Mouse (Mus musculus) forebrain, embryonic 12.5 days (tissue): Measurements from ENCODE around the gene Cdk8. TPM values are rescaled to one million over a fixed set of nuclear protein-coding genes. Genes with fewer than 3 reads are reported as not detected.

Experiments
- ATAC-seq: fragments of 200-750 bp; cut with Nextera tagmentation; 2 replicates; pipeline ENCODE4 v1.8.0; 2017; ENCODE audit warnings: moderate TSS enrichment; ENCODE audit not compliant: low FRiP score
- H3K27ac ChIP-seq: fragments of 300-500 bp; sonication (generic); 2 replicates; pipeline ENCODE4 v1.5.1; 2016; ENCODE audit warnings: mild to moderate bottlenecking
- H3K27me3 ChIP-seq: fragments of 300-500 bp; sonication (generic); 2 replicates; pipeline ENCODE4 v1.6.1; 2016; ENCODE audit warnings: mild to moderate bottlenecking
- H3K36me3 ChIP-seq: fragments of 300-500 bp; sonication (generic); replicated peaks from 2 replicates; pipeline ENCODE4 v1.6.1; 2016; ENCODE audit warnings: mild to moderate bottlenecking
- H3K4me1 ChIP-seq: fragments of 300-500 bp; sonication (generic); 2 replicates; pipeline ENCODE4 v1.6.1; 2016
- H3K4me2 ChIP-seq: fragments of 300-500 bp; sonication (generic); 2 replicates; pipeline ENCODE4 v1.6.1; 2016; ENCODE audit warnings: mild to moderate bottlenecking, moderate library complexity
- H3K4me3 ChIP-seq: fragments of 300-500 bp; sonication (generic); replicated peaks from 2 replicates; pipeline ENCODE4 v1.5.1; 2016; ENCODE audit warnings: mild to moderate bottlenecking
- H3K9ac ChIP-seq: fragments of 300-500 bp; sonication (generic); 2 replicates; pipeline ENCODE4 v1.6.1; 2016; ENCODE audit warnings: mild to moderate bottlenecking
- H3K9me3 ChIP-seq: fragments of 300-500 bp; sonication (generic); 2 replicates; pipeline ENCODE4 v1.6.1; 2016
- WGBS: fragments of 180-500 bp; shearing (Covaris S2); methylation state at CpG from one replicate; pipeline ENCODE4 v1.1.7; 2016; 5-methylcytosine and 5-hydroxymethylcytosine counted together
- polyA plus RNA-seq: library from polyadenylated mRNA; unstranded; fragments of >200 nt; fragmentation: Nextera tagmentation; extraction: Ambion mirVana; gene quantifications from 2 replicates; pipeline ENCODE4 v1.2.1, GENCODE M21; 2016

Gene Cdk8
- polyA plus RNA-seq, 1 experiment from 2014 or later, result 33.4 TPM

DNA sequence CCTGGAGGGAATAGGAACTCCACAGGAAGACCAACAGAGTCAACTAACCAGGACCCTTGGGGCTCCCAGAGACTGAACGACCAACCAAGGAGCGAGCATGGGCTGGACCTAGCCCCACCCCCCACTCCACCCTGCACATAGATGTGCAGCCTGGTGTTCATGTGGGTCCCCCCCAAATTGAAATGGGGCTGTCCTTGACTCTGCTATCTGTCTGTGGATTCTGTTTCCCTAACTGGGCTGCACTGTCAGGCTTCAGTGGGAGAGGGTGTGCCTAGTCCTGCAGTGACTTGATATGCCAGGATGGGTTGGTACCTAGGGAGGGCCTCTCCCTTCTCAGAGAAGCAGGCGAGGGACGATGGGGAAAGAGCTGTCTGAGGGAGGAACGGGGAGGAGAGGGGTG lies 85.3 kb downstream of the Cdk8 start:
- ATAC-seq, result no peak
- H3K27me3 ChIP-seq, result no peaks in the 10 kb centered on the region
- WGBS, result 92% methylated on average over 5 of the region's 5 CpGs

GRCm38 (mm10) chr5:146318051-146318450 lies 87.0 kb downstream of the Cdk8 start:
- 81% methylated on average over 5 of the region's 5 CpGs for WGBS
- no peaks in the 10 kb centered on the region for H3K36me3 ChIP-seq
- no peak for ATAC-seq
- H3K9ac ChIP-seq, result no peak overlapping the region
- H3K4me1 ChIP-seq, result peaks cover 9% of the 10 kb centered on the region
- no peak overlapping the region for H3K4me3 ChIP-seq
- H3K9me3 ChIP-seq, result no peaks in the 10 kb centered on the region
- H3K4me2 ChIP-seq, result no peak overlapping the region
- H3K27ac ChIP-seq, result no peak overlapping the region
- no peaks in the 10 kb centered on the region for H3K27me3 ChIP-seq

More for the DNA sequence above, 85.3 kb downstream of the Cdk8 start:
- H3K4me1 ChIP-seq, result peaks cover 9% of the 10 kb centered on the region
- no peak overlapping the region for H3K4me3 ChIP-seq
- no peak overlapping the region for H3K4me2 ChIP-seq
- no peak overlapping the region for H3K27ac ChIP-seq
- H3K9me3 ChIP-seq, result no peaks in the 10 kb centered on the region
- H3K36me3 ChIP-seq, result no peaks in the 10 kb centered on the region
- H3K9ac ChIP-seq, result no peak overlapping the region

DNA sequence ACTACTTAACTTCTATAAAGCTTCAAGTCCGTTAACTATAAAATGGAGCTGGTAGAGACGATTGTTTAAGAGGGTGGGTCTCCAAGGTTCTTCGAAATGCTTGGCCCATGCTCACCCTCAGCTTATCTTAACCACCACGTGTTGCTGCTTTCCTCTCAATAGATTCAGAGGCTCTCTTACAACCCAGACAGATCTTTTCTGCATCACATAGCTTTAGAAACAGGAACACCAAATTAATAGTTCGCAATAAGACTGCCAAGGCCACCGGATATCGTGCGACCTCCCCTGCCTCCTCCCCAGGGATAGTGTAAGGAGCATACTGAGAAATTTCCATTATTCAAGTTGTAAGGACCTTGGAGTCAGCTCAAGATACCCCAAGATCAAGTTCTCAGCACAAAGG lies 87.4 kb downstream of the Cdk8 start:
- 88% methylated on average over 8 of the region's 8 CpGs for WGBS
- no peak overlapping the region for H3K4me2 ChIP-seq
- H3K27ac ChIP-seq, result no peak overlapping the region
- no peaks in the 10 kb centered on the region for H3K36me3 ChIP-seq
- no peak overlapping the region for H3K4me3 ChIP-seq
- peaks cover 9% of the 10 kb centered on the region for H3K4me1 ChIP-seq
- ATAC-seq, result no peak
- no peaks in the 10 kb centered on the region for H3K9me3 ChIP-seq
- H3K9ac ChIP-seq, result no peak overlapping the region
- no peaks in the 10 kb centered on the region for H3K27me3 ChIP-seq

DNA sequence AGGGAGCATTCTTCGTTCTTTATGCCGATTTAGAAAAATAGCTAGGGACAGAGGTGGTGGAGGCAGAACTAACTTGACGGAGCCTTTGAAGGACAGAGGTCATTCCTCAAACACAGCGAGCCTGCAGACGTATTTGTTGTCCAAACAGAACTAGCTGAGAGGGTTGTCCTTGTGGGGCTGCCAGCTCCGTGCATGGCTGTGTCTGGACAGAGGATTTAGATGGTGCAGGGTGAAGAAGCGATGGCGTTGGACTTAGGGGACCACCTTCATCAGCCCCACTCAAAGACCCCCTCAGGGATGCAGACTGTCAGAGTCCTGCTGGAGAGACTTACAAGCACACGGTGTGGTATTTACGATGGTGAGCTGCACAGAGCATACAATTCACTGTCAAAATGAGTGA lies 97.9 kb downstream of the Cdk8 start:
- Histone ChIP-seq H3K36me3 (no peaks in the 10 kb centered on the region), H3K27me3 (no peaks in the 10 kb centered on the region), H3K27ac (no peak overlapping the region), H3K4me3 (no peak overlapping the region), H3K9me3 (no peaks in the 10 kb centered on the region), H3K9ac (no peak overlapping the region), H3K4me1 (no peaks in the 10 kb centered on the region), H3K4me2 (no peak overlapping the region)
- 85% methylated on average over 10 of the region's 10 CpGs for WGBS
- ATAC-seq, result no peak

GRCm38 (mm10) chr5:146329541-146329940 lies 98.5 kb downstream of the Cdk8 start:
- H3K4me2 ChIP-seq, result no peak overlapping the region
- H3K27ac ChIP-seq, result no peak overlapping the region
- no peaks in the 10 kb centered on the region for H3K9me3 ChIP-seq
- no peaks in the 10 kb centered on the region for H3K27me3 ChIP-seq
- WGBS, result 86% methylated on average over 5 of the region's 5 CpGs
- H3K9ac ChIP-seq, result no peak overlapping the region
- no peaks in the 10 kb centered on the region for H3K4me1 ChIP-seq
- no peak overlapping the region for H3K4me3 ChIP-seq
- no peak for ATAC-seq
- no peaks in the 10 kb centered on the region for H3K36me3 ChIP-seq

DNA sequence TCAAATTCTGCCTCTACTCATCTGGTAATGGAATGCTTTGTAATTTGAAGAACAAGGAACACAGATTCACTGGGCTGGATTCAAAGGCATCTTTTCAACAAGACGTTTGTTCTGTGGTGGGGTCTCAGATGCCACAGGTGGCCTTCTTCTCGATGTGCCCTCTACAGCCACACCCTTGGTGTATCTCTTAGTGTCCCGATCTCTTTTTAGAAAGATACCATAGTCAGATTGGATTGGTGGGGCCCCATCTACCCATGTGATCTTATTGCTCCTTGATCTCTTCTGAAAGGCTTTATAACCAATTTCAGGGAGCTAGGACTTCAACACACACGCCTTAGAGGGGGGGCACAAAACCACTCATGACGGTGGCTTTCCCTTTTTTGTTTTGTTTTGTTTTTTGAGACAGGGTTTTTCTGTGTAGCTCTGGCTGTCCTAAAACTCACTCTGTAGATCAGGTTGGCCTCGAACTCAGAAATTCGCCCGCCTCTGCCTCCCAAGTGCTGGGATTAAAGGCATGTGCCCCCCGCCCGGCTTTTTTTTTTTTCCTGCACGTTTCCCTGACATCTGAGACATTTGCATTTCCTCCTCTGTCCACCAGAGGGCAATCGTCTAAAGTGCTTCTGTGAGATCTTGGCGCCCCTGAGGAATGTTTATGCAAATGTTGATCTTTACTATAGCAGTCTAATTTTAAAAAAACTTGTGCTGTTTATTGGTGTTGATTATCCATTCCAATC lies 99.2 kb downstream of the Cdk8 start:
- H3K27ac ChIP-seq, result no peak overlapping the region
- H3K27me3 ChIP-seq, result no peaks in the 10 kb centered on the region
- H3K4me3 ChIP-seq, result no peak overlapping the region
- H3K9me3 ChIP-seq, result no peaks in the 10 kb centered on the region
- no peaks in the 10 kb centered on the region for H3K36me3 ChIP-seq
- H3K4me1 ChIP-seq, result no peaks in the 10 kb centered on the region
- H3K9ac ChIP-seq, result no peak overlapping the region
- ATAC-seq, result no peak
- 47% methylated on average over 13 of the region's 13 CpGs for WGBS
- no peak overlapping the region for H3K4me2 ChIP-seq

GRCm38 (mm10) chr5:146330765-146331115 lies 99.7 kb downstream of the Cdk8 start:
- H3K9me3 ChIP-seq, result no peaks in the 10 kb centered on the region

DNA sequence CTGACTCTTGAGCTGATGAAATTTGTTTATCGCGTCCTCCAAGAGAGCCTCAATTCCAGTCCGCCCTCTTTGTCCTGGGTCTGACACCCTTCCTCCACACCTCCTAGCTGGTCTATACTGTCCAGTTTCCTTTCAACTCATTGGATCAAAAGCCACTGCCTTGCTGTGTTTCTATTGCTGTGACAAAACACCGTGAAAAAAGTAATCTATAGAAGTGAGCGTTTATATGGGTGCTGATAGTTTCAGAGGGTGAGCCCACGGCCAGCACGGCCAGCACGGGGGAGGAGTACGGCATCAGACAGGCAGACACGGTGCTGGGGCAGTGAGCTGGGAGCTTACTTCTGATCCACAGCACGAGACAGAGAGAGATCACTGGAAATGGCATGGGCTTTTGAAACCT lies 100.1 kb downstream of the Cdk8 start:
- H3K36me3 ChIP-seq, result no peaks in the 10 kb centered on the region
- no peak; the same call in 1 of the 2 replicates for ATAC-seq
- H3K27ac ChIP-seq, result no peak overlapping the region
- no peaks in the 10 kb centered on the region for H3K27me3 ChIP-seq
- H3K4me3 ChIP-seq, result no peak overlapping the region
- H3K4me2 ChIP-seq, result no peak overlapping the region
- no peaks in the 10 kb centered on the region for H3K9me3 ChIP-seq
- no peaks in the 10 kb centered on the region for H3K4me1 ChIP-seq
- H3K9ac ChIP-seq, result no peak overlapping the region
- 87% methylated on average over 11 of the region's 11 CpGs for WGBS

More at GRCm38 (mm10) chr5:146330765-146331115, 99.7 kb downstream of the Cdk8 start:
- Histone ChIP-seq H3K4me3 (no peak overlapping the region), H3K27me3 (no peaks in the 10 kb centered on the region), H3K9ac (no peak overlapping the region), H3K36me3 (no peaks in the 10 kb centered on the region), H3K4me2 (no peak overlapping the region), H3K4me1 (no peaks in the 10 kb centered on the region), H3K27ac (no peak overlapping the region)
- ATAC-seq, result no peak
- 45% methylated on average over 3 of the region's 3 CpGs for WGBS

- Histone ChIP-seq H3K9me3 (no peaks in the 10 kb centered on the region), H3K9ac (no peak overlapping the region), H3K4me2 (no peak overlapping the region), H3K36me3 (no peaks in the 10 kb centered on the region), H3K4me3 (no peak overlapping the region), H3K27me3 (no peaks in the 10 kb centered on the region), H3K27ac (no peak overlapping the region), H3K4me1 (no peaks in the 10 kb centered on the region)
- 65% methylated on average over 7 of the region's 7 CpGs for WGBS
- ATAC-seq, result no peak
Measured at GRCm38 (mm10) chr5:146332541-146332940, 101.5 kb downstream of the Cdk8 start.

GRCm38 (mm10) chr5:146334410-146334809 lies 103.4 kb downstream of the Cdk8 start:
- Histone ChIP-seq H3K36me3 (no peaks in the 10 kb centered on the region), H3K4me1 (no peaks in the 10 kb centered on the region), H3K27ac (no peak overlapping the region), H3K27me3 (no peaks in the 10 kb centered on the region), H3K9ac (no peak overlapping the region), H3K4me2 (no peak overlapping the region), H3K9me3 (no peaks in the 10 kb centered on the region), H3K4me3 (no peak overlapping the region)
- 64% methylated on average over 1 of the region's 1 CpGs for WGBS
- no peak for ATAC-seq

DNA sequence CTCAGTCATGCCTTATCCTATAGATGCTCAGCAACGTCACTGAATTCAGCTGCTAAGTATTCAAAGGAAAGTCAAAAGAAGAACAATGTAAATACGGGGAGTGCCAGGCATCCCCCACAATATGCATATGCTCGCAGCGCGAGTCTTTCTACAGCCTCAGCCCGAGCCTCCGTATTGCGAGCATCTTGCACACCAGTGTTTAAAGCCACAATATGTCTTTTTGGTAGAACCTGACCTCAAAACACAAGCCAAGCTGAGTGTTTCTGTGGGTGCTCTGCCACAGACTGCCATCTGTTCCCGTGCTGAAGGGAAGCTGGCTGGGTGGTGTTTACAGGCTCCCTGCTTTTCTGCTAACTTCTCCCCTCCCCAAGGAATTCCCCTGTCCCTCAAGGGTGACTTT lies 107.0 kb downstream of the Cdk8 start:
- ATAC-seq, result no peak
- Histone ChIP-seq H3K4me1 (no peaks in the 10 kb centered on the region), H3K4me3 (no peak overlapping the region), H3K27me3 (no peaks in the 10 kb centered on the region), H3K4me2 (no peak overlapping the region), H3K36me3 (no peaks in the 10 kb centered on the region), H3K9ac (no peak overlapping the region), H3K27ac (no peak overlapping the region), H3K9me3 (no peaks in the 10 kb centered on the region)
- WGBS, result 66% methylated on average over 9 of the region's 9 CpGs

- 91% methylated on average over 4 of the region's 4 CpGs for WGBS
Measured at GRCm38 (mm10) chr5:146340037-146340436, 109.0 kb downstream of the Cdk8 start.

DNA sequence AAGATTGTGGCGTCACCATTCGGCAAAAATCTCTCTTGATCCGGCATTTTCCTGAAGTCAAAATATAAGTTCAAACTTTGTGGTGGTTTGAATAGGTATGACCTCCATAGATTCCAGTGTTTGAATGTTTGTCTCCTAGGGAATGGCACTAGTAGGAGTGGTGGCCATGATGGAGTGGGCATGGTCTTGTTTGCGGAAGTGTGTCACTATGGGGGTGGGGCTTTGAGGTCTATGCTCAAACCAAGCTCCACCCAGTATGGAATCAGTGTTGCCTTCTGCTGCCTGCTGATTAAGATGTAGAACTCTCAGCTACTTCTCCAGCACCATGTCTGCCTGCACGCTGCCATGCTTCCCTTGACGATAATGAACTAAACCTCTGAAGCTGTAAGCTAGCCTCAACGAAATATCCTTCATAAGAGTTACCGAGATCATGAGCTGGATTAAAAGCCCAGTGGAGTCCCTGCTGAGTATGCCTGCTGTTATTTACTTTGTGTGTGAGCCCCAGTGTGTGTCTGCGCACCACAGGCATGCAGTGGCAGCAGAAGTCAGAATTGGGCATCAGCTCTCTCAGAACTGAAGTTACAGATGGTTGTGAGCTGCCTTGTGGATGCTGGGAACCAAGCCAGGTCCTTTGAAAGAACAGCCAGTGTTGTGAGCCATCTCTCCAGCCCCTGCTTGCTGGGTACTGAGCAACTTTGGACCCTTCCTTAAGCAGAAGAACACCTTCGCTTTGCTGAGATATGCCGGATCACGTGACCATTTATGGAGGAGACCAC lies 114.1 kb downstream of the Cdk8 start:
- Histone ChIP-seq H3K27me3 (no peaks in the 10 kb centered on the region), H3K9ac (no peak overlapping the region), H3K4me1 (no peaks in the 10 kb centered on the region), H3K4me3 (no peak overlapping the region), H3K4me2 (no peak overlapping the region), H3K27ac (no peak overlapping the region), H3K9me3 (no peaks in the 10 kb centered on the region), H3K36me3 (no peaks in the 10 kb centered on the region)
- ATAC-seq, result no peak
- WGBS, result 90% methylated on average over 12 of the region's 12 CpGs

More at GRCm38 (mm10) chr5:146340037-146340436, 109.0 kb downstream of the Cdk8 start:
- Histone ChIP-seq H3K36me3 (no peaks in the 10 kb centered on the region), H3K4me2 (no peak overlapping the region), H3K9me3 (no peaks in the 10 kb centered on the region), H3K27ac (no peak overlapping the region), H3K27me3 (no peaks in the 10 kb centered on the region), H3K4me3 (no peak overlapping the region), H3K9ac (no peak overlapping the region), H3K4me1 (no peaks in the 10 kb centered on the region)
- ATAC-seq, result no peak
